Mouse (Mus musculus) gastrocnemius, adult 18-20 months (tissue): Measurements from ENCODE around the gene Eri2. TPM values are rescaled to one million over a fixed set of nuclear protein-coding genes. Genes with fewer than 3 reads are reported as not detected.

Source experiments
- DNase-seq: peaks from one replicate; pipeline ENCODE4 v3.0.0; 2021; ENCODE audit warnings: low spot score
- long read RNA-seq, 2 experiments: library from polyadenylated mRNA; stranded (forward); transcript quantifications; one replicate each; pipeline ENCODE4 v2.0.0; 2021
- total RNA-seq, 2 experiments: library from RNA; stranded (reverse); gene quantifications; 2 replicates each; pipeline ENCODE4 v1.2.3; 2021

Eri2 gene
- total RNA-seq, result under 1 TPM; 0.66 to 0.96 TPM
- long read RNA-seq, experiment 1, partial matches to known transcripts, result 0 of 1 reads
- long read RNA-seq, experiment 1, other reads (novel, unspliced or antisense), result 0 of 1 reads
- long read RNA-seq, experiment 2, partial matches to known transcripts, result 0 of 1 reads
- long read RNA-seq, experiment 2, other reads (novel, unspliced or antisense), result 0 of 1 reads

DNA sequence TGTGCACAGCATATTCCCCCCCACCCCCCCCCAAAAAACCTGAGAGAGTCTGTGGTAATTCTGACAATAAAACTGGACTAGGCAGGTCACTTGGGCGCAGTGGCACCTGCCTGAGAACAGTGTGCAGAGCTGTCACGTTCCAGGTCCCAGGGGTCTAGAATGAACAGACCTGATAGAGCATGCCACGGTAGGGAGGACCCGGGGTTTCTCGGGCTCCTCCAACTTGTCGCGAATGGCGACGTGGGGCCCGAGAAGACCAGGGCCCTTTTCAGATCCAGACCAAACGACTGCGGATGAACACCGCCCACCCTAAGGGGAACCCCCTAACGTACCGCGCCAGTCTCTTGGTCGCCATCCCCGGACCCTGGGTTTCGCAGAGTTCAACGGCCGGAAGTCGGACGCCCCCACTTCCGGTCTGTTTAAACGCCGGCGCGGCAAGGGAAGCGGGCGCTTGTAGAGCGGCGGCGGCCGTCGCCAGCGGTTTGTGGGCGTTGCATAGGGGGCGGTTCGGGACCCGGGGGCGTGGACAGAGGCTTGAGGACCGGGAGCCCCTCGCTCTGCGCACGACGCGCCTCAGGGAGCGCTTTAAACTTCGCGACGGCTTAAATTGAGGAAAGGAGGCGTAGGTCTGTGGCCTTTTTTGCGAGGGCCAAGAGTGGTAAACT lies at the start of gene Eri2, which contains the start of gene Rexo5:
Gene Eri2 (minus strand): TSS at position 473 of the 665 bp plus-strand sequence.
Gene Rexo5 (plus strand): TSS at position 421 of the 665 bp plus-strand sequence.
- DNase-seq, result peak; percentile 76

DNA sequence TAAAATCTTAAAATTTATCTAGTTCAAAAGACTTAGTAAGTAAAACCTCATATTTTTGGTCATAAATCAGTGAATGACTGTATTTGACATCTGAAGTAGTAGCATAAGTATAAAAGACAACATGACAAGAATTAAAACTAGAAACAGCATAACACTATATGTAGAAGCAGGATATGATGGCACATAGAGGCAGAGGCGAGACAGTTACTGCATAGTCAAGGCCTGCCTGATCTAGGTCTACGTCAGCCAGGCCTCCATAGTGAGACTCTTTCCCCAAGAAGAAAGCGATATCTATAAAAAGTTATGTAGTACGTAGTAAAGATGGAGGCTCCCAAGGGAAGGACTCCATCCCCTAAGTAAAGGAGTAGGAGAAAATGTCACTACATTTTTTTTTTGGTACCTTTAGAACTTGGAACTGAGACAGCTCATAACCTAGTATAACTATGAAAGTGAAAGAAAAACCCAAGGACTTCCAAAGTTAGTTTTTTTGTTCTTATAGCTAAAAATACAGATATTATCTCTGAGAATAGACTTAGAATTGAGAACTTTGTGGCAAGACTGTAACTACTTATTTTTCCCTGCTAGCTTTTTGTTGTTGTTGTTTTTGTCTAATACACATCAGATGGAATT lies 48.1 kb upstream of the Eri2 start:
- no peak for DNase-seq

DNA sequence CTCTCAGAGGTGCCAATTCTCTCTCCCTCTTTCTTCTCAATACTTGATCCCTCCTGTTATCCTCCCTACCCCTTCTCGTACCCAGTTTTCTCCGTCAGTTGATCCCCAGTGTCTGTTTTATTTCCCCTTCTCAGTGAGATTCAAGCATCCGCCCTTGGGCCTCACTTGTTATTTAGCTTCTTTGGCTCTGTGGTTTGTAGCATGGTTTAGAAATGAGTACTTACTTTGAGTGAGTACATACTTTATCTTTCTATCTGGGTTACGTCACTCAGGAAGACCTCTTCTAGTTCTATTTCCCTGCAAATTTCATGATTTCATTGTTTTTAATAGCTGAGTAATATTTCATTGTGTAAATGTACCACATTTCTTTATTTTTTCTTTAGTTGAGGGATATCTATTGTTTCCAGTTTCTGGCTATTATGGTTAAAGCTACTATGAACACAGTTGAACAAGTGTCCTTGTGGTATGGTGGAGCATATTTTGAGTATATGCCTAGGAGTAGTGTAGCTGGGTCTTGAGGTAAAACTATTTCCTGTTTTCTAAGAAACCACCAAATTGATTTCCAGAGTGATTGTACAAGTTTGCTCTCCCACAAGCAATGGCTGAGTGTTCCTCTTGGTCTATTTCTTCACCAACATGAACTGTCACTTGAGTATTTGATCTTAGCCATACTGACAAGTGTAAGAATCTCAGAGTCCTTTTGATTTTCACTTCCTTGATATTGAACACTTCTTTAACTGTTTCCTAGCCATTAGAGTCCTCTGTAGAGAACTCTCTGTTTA lies 42.3 kb upstream of the Eri2 start:
- no peak for DNase-seq

DNA sequence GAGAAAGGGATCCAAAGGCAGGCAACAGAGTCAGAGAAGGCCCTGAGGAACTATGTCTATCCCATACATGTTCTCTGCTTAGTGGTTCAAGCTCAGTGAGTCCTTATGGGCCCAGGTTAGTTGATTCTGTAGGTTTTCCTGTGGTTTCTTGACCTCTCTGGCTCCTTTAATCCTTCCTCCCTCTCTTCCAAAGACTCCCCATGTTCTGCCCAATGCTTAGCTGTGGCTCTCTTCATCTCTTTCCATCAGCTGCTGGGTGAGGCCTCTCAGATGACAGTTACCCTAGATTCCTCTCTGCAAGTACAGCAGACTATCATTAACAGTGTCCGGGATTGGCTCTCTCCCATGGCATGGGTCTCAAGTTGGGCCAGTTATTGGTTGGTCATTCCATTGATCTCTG lies 41.5 kb upstream of the Eri2 start:
- no peak for DNase-seq

DNA sequence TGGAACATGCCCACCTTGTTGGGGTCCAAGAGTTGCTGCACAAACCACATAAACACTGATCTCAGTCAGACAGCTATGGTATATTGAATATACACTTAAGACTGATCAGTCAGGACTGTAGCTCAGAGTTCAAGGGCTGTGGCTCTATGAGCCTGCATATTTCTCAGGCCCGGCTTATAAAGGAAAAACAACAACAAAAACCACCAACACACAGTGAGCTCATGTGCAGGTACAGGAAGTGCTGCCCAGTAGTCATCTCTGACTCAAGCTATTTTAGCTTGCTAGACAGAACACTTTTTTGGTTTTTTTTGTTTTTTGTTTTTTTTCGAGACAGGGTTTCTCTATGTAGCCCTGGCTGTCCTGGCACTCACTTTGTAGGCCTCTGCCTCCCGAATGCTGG lies 14.9 kb upstream of the Eri2 start:
- DNase-seq, result no peak

- no peak for DNase-seq
Observed at GRCm38 (mm10) chr7:119807396-119807795, 13.5 kb upstream of the Eri2 start.

DNA sequence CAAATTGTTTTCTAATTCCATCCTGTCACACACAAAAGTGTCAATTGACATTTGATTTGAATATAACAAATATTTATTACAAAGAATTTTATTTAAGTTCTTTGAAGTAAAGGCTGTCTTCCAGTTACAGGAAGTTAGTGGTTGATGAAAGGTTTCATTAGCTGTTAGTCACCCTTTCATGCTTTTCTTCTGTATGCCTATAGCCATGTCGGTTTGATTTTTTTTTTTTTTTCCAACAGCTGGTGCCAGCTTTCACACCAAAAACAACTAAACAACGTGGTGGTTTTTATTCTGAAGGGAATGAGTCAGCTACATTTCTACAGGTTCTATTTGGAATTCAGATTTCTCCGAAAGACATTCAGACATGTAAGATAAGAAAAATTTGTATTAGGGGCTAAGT lies 7.1 kb upstream of the Eri2 start:
- no peak for DNase-seq

DNA sequence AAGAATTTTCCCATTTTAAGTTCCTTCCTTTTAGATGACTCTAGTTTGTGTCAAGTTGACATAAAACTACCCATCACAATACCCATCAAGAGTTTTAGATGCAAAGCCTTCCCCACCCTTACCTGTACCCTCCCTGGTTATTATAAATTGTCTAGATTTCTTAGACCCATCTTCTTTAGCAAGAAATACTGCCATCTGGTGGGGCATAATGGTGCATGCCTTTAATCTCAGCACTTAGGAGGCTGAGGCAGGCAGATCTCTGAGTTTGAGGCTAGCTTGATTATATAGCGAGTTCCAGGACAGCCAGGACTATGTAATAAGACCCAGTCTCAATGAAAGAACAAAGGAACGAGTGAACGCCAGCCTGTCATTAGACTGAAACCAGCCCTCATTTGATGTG lies 6.6 kb upstream of the Eri2 start:
- DNase-seq, result no peak

- DNase-seq, result no peak
Observed at GRCm38 (mm10) chr7:119795311-119795710, 1.5 kb upstream of the Eri2 start.

- DNase-seq, result no peak
Observed at GRCm38 (mm10) chr7:119794251-119794638, 387 bp upstream of the Eri2 start.

- DNase-seq, result no peak
Observed at GRCm38 (mm10) chr7:119789024-119789423, 4.8 kb downstream of the Eri2 start.

DNA sequence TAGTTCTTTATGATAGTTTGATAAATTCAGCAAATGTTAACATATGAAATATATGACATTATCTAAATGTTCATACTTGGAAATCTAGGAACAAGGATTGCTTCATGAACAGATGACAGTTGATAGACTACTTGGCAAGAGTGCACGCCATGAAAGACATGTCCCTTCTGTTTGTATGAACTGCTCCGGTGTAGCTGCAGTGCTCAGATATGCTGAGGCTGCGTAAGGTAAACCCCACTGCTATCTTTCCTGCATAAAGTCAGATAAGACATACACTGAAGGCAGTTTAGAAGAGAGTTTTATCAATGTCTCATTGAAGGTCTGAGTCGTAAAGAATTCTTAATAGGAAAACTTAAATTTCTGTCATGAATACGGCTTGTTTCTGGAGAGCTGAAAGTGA lies 8.9 kb downstream of the Eri2 start:
- no peak for DNase-seq

GRCm38 (mm10) chr7:119783453-119783852 lies 10.4 kb downstream of the Eri2 start:
- peak; percentile 27 for DNase-seq

DNA sequence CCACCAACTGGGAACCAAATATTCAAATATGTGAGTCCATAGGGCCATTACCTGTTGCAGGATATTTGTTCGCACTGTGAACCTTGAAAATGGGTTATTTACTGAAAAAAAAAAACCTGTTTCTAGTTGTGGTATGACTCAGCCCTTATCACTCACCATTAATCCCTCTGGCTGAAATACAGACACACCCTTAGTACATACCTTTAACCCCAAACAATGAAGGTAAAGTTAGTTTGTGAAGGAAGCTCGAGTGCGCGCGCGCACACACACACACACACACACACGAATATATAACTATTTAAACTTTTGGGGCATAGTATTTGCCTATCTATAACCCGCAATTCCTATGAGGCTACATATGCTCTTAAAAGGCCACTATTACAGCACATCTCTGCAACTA lies 24.0 kb downstream of the Eri2 start:
- DNase-seq, result no peak

DNA sequence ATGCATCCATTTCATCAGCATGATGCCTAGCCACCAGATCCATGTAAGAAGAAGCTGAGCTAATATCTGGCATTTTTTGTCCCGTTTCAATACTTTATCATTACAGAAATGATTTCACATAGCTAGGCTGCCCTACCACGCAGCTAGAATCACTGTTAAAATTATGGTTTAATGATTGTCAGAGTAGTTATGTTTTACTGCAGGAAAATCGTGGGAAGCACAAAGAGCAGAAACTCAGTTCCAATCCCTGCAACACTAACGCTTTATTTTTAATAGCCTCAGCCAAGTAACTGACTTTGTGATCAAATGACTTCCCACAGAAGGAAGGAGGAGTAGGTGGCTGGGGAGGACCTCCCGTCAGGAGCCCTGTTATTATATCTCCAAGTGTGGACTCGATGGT lies 26.9 kb downstream of the Eri2 start:
- DNase-seq, result no peak

- DNase-seq, result no peak
Observed at GRCm38 (mm10) chr7:119764377-119764776, 29.5 kb downstream of the Eri2 start.

DNA sequence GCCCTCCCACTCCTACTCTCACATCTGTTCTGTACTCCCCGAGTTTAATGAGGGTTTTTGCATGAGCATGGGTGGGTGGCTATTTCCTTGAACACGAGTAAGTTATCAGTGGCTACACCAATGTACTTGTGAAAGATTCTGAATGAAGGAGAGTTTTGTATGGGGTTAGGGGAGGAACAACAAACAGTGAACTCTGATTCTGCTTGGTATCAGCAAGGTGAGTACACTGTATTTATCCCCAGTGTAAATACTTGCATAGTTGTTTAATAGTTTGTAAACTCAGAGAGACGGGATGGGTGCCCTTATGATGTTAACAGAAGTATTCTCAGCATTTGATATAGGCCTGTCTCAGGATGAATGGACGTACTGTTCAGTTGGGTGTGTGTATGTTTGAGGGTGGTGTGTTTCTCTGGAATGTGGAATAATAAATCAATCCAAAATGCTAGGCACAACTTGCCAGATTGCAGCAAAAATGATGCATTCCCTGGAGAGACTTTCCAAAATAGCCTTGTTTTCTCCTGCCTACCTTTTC lies 31.6 kb downstream of the Eri2 start:
- DNase-seq, result no peak

GRCm38 (mm10) chr7:119760527-119760951 lies 33.3 kb downstream of the Eri2 start, which contains the start of gene Acsm3:
Gene Acsm3, plus strand, starts transcription at chr7:119760923.
- no peak for DNase-seq

DNA sequence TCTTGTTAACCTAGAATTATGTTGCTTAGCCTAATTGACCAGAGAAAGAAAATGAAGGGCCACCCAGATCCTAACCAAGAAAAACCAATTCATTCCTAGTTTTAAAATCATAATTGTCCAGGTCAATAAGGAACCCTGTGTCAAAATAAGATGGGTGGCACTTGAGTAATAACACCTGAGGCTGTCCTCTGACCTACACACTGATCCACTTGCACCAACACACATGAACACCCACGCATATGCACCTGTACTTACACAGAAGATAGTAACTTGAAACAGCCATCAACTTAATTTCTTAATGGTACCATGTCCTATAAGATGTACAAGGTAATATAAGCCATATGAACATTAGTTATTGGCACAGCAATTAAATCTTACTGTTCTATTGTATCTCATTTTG lies 40.2 kb downstream of the Eri2 start:
- DNase-seq, result no peak

DNA sequence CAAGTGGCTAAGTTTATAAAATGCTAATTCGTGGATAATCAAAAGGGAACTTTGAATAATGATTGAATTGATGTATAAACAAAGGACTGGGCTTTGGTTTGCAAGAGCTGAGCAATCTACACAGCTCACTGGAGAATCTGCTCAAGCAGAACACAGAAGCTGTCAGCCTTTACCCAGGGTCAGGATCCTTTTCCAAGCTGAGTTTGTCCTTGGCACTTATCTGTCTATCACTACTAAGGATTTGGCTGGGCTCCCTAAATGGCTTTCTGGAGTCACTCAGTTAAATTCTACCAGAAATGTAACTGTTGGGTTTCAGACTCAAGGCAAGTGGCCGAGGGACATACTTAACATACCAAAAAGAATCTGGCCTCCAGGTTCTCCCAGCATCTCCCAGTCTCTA lies 43.9 kb downstream of the Eri2 start:
- no peak for DNase-seq

DNA sequence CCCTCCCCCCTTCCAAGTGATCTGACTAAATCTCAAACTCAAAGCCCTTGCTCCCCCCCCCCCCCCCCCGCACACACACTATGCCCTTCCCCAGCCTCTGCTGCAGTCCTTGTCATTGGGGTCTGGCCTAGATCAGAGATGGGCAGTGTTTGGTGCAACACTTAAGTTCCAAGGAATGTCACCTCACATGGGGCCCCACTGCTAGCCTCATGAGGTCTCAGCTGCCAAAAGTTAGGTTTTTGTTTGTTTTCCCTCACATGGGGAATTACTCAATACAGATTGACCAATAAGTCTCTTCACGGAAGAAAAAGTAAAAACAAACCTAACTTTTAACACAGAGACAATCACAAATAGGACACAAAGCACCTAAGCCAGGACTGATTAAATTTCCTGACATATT lies 45.1 kb downstream of the Eri2 start:
- no peak for DNase-seq

GRCm38 (mm10) chr7:119745869-119746268 lies 48.0 kb downstream of the Eri2 start:
- DNase-seq, result no peak
